Mouse (Mus musculus): ENCODE measurements at regions not wholly inside any gene's neighbourhood (a gene's known extent, or its start where the extent isn't known, plus 50 kb on each side); places are given as distances from the start of the nearest gene placed in this dataset.

GRCm38 (mm10) chr11:24391385-24391784 is 313.5 kb downstream of the Bcl11a start:
- DNase-seq, result no peak

DNA sequence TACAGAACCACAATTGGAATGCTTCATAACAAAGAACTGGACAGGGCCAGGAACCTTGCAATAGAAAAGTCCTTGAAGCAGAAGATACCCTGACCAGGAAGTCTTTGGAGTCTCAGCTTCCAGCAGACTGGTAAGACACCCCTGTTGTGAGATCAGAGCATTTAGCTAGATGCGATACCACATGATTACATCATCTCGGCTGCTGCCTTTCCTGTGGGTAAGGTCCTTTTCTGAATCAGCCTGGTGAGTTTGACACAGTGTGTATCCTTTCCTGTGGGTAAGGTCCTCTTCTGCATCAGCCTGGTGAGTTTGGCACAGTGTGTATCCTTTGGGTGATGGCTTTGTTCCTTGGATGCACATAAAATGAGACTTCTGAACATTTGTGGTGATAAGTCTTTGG is 317.6 kb downstream of the Bcl11a start:
- no peak for DNase-seq

- DNase-seq, result no peak
Observed at GRCm38 (mm10) chr11:24396911-24397310, 319.1 kb downstream of the Bcl11a start.

- DNase-seq, result no peak
Observed at GRCm38 (mm10) chr11:24397710-24398109, 319.9 kb downstream of the Bcl11a start.

GRCm38 (mm10) chr11:24401151-24401550 is 323.3 kb downstream of the Bcl11a start:
- no peak for DNase-seq

GRCm38 (mm10) chr11:24402127-24402526 is 324.3 kb downstream of the Bcl11a start:
- no peak for DNase-seq

GRCm38 (mm10) chr11:24414804-24415203 is 336.9 kb downstream of the Bcl11a start:
- peak in 1 of 2 experiments; percentile 32 for DNase-seq

DNA sequence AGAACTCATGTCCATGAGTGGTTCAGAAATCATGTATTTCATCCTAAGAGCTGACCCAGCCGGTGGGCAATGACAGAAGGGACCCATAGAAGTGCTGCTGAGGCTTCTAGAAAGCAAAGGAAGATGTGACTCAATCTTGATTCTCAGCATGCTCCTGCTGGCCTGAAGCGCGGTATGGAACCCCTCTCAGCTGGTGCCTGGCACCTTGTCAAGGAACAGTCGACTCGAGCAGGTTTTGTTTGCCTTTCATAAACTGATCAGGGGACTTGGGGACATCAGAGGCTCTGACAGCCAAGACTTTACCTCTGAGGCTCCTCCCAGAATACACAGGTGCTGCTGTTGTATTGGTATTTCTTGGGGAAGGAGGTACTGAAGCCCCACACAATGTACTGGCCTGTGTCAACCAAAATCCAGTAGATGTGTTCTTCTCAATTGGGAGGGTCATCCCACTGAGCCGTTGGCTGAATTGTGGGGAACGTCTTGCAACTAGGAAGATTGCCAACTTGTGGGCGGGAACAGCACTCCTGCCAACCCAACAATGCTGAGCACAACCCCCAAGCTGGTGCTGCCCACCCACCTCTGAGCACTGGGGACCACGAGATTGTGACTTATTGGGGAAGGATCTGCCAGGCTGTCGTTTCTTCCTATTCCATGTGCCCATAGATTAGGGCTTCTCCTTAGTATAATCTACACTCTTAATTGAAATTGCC is 344.4 kb downstream of the Bcl11a start:
- DNase-seq, result peak; percentile 9 to 32

GRCm38 (mm10) chr11:24423278-24423677 is 345.4 kb downstream of the Bcl11a start:
- no peak for DNase-seq

DNA sequence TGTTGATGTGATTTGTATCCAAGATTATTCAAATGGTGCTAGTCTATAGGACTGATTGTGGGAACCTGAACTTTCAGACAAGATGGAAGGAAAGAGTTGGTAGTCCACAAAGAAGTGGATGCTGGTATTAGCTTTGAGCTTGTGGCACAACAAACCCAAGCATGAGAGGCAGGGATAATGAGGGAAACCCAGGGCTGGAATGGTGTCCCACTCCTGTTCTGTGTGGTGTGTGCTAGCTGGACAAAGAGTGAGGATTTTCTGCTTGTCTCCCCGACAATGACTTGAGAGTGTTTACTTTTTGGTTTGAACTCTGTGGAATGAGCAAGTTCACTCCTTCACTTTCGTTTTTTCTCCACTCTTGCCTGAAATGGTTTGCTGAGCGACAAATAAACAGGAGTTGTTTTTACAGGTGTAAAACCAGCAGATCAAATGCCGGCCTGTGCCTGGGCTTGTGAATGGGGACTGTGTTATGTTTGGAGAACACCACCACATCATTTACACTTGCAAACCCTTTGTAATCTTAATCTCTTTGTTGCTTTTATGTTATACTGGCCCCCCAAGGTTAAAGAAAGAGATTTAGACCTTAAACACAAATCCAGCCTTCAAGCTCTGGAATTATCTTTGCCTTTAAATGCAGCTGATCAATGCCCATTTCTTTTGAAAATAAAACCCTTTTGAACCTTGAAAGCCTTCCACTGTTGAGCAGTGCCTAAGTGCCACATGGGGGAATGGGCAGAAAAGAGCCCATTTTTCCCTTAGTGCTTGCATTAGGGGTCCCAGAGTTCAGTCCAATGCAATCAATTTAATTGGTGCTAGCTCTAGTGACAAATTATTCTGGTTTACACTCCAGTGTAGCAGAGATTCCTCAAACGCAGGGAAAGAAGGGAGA is 349.4 kb downstream of the Bcl11a start:
- no peak for DNase-seq

DNA sequence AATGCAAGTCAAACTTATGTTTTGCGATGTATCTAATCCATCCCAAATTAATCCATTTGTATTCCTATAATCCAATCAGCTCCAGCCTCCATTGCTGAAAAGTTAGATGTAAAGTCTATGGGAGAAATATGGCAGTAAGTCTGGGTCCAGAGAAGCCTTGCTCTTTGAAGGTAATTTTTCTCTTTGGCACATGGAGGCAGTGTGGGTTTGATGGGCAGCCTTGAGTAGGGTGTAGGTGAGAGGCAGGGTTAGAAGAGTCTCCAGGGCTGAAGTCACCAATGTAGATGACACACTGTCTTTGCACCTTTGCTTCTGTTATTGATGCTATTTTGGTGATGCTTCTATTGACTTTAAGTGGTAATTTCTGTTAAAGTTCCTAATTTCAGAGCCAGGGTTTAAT is 370.8 kb downstream of the Bcl11a start:
- peak in 1 of 2 experiments; percentile 7 for DNase-seq

- no peak for DNase-seq
Observed at GRCm38 (mm10) chr11:24452267-24452666, 374.4 kb downstream of the Bcl11a start.

GRCm38 (mm10) chr11:24464642-24465041 is 386.8 kb downstream of the Bcl11a start:
- no peak for DNase-seq

DNA sequence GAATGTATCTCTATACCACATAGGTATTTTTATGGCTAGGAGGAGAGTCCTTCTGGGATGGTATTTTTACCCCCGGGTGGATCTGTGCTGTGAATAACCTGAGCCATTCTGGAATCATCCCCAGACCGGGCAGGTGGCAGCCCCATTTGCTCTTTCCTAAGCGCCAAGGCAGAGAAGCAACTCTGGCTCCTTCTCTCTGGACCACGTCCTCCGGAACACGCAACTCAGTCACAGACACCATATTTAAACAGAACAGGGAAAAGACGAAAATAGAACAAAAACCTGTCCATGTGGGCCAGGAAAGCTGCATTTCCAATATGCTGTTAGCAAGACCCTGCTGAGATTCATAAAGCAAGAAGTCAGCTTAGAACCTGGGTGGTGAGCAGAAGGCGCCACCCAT is 389.6 kb downstream of the Bcl11a start:
- peak; percentile 81 to 86 for DNase-seq

DNA sequence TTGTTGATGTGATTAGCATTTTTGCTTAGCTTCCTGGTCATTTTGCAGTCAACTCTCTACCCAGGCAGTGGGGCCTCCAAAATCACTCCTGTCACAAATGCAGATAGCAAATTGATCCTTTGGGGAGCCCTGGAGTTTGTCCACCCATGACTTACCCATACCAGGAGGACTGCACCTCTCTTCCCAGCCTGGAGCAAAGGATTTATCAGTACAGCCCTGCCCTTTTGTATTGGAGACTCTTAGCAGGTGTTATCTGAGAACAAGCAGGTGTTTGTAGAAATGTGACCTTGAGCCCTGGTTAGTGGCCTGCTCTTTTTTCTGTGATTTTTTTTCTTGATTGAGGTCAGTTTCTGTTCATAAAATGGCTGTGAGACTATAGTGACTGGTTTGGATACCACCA is 392.6 kb downstream of the Bcl11a start:
- no peak for DNase-seq

DNA sequence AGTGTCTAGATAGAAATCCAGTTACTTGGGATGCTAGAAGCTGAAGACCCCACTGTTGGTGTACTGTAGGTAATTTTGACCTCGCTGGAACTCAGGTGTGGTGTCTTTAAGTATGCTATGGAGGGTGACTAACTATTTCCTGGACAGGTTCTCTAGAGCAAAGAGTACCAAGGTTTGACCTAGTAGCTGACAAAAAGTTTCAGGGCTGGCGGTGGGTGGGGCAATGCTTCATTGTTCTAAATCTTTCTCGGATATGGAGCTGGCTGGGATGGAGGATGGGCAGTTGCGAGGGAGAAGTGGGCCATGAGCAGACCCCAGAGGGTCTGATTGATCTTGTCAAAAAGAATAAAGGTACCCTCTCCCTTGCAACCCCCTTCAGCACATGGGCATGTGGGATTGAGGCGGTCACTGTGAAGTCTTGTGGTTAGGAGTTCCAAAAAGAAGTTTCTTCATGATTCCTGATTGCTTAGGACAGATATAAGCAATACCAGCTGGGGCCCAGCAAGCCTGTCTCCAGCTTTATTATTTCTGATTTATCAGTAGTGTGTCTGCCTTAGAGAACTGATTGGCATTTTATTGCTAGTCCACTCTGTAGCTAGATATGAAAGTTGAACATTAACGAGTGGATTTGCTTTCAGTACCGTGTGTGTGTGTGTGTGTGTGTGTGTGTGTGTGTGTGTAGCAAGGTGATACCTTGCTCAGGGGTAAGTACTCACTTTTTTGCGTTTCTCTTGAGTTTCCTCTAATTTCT is 394.9 kb downstream of the Bcl11a start:
- no peak for DNase-seq

DNA sequence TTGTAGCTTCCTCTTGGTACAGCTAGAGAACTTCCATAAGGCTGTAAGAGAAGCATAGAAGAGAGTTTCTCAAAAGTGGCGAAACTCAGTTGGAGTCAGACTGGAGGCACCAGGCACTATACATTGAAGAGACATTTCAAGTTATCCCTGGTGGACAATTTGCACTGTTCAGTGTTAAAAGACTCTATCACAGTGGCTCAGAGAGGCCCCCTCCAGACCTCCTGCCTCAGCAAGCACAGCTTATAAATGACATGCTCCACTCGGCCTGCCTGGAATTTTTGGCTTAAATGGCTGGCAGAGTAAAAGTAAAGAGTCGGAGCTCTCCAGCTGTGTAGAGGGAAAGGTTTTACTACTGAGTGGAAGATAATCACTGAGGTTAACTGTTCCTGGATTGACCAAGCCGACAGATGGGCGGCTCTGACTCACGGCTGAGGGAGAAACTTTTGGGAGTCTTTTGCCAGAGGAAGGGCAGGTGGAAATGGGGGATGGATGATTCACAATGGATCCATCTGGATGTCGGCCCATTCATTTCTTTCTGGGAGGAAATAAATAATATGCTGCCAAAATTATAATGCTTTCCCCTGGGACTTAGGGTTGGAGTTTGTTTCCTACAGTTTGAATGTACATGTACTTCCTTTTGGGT is 395.6 kb downstream of the Bcl11a start:
- DNase-seq, result peak; percentile 48 to 69

- no peak for DNase-seq
Observed at GRCm38 (mm10) chr11:24502722-24503424, 425.0 kb downstream of the Bcl11a start.

DNA sequence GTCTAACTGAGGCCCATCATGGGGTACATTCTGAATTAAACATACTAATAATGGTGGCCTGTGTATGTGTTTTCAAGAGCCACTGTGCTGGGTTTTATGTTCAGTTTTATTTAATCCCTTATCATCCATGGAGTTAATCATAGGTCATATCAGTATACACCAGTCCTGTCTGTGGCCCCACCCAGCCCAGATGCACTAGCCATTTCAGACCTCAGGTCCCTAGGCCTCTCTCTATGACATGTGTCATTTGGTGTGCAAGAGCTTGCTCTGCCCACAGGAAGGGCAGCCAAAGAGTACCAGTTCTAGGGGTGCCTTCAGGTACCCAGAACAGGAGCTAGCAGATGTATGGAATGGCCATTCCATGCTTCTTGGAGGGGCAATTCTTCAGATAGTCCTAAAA is 437.7 kb downstream of the Bcl11a start:
- no peak for DNase-seq

DNA sequence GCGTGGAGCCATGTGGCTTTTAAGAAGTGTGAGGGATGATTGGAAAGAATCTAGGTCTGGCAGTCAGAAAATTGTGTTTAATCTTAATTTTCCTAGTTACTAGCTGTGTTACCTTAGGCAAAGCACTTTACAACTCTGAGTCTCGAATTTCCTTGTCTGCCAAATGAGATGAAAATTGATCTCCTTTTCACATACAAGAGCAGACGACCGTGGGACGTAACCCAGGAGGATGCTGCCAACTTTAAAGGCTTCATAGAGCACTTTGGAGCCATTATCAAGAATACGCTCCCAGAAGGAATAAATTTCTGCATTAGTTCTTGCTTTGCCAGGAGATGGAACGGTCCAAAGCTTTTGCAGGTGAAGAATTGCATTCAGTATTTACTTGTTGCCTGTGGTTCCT is 457.6 kb downstream of the Bcl11a start:
- DNase-seq, result no peak

GRCm38 (mm10) chr11:24537721-24538120 is 459.9 kb downstream of the Bcl11a start:
- DNase-seq, result no peak

- no peak for DNase-seq
Observed at GRCm38 (mm10) chr11:24569655-24570054, 491.8 kb downstream of the Bcl11a start.

Measured in cerebellum, postnatal 25 days (tissue).